Mouse (Mus musculus) CH12.LX (cell line): ENCODE results near the gene Efnb1.

ENCODE experiments used
- CTCF ChIP-seq, 2 experiments: IDR thresholded peaks in 1 of 2; conservative IDR thresholded peaks in 1 of 2; 2 replicates each; pipeline ENCODE4 v1.5.1; 2011 to 2012; ENCODE audit warnings: low read depth in 2 of 2, low read length in 2 of 2, improper control_type of control experiment in 1 of 2, inconsistent platforms in 1 of 2, mild to moderate bottlenecking in 1 of 2, moderate library complexity in 1 of 2
- GABPA ChIP-seq: IDR thresholded peaks from 2 replicates; pipeline ENCODE4 v1.6.1; 2012; ENCODE audit warnings: low read depth, low read length, improper control_type of control experiment, inconsistent platforms; ENCODE audit not compliant: insufficient replicate concordance
- ZMIZ1 ChIP-seq: IDR thresholded peaks from 2 replicates; pipeline ENCODE4 v1.6.1; 2012; ENCODE audit warnings: low read depth, mild to moderate bottlenecking, inconsistent platforms, low read length, improper control_type of control experiment

GRCm38 (mm10) chrX:99092704-99093103 lies 43.2 kb upstream of the Efnb1 start:
- TF ChIP-seq GABPA (no peak), CTCF (conservative IDR thresholded peaks at IDR 0.05 in 1 of 2, IDR thresholded peaks at IDR 0.05 in 1 of 2; ENCODE audit: low read depth in 2 of 2, low read length in 2 of 2) (no peak), ZMIZ1 (no peak)
